Mouse (Mus musculus) spleen, adult 2 months (tissue): Measurements from ENCODE around the gene 2610001J05Rik.

ENCODE experiments used
- CTCF ChIP-seq: fragments of 200-500 bp; IDR thresholded peaks from 2 replicates; pipeline ENCODE4 v1.5.1; 2011; ENCODE audit warnings: mild to moderate bottlenecking, inconsistent platforms; ENCODE audit not compliant: insufficient read depth, insufficient read length, insufficient replicate concordance; ENCODE audit errors: extremely low read depth
- POLR2A ChIP-seq: fragments of 200-500 bp; IDR thresholded peaks from 2 replicates; pipeline ENCODE4 v1.6.1; 2011; ENCODE audit warnings: low read depth, low read length, inconsistent platforms

DNA sequence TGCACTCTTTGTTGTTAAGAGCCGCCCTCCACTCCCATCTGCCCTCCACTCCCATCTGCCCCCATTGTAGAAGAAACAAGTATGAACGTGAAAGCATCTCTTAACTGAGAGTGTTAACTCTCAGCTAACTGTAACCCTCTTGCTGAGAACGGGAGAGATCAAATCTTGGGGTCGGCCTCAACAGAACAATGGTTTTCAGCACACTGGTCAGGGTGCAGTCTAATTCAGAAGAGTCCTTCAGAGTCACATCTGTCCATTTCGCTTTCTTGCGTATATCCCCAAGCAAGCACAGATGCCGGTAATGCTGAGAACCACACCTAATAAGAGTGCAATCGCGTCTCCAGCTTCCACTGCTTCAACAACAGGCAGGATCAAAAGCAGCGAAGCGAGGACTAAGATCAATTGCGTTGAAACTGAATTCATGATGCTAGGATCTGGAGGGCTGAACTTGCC is 1.0 kb downstream of the 2610001J05Rik start:
- TF ChIP-seq CTCF (no peak), POLR2A (no peak)
